Mouse (Mus musculus) cerebellum, adult 9-11 months (tissue): ENCODE data around the gene AI413582.
A peak's percentile ranks its signal among the peaks of the same experiment; 100 is the strongest.

Source experiments
- DNase-seq: peaks from one replicate; pipeline ENCODE4 v3.0.0; 2022

Gene AI413582

GRCm38 (mm10) chr17:27578487-27578886 is 12.9 kb upstream of the AI413582 start:
- peak; percentile 50 for DNase-seq

GRCm38 (mm10) chr17:27577468-27577867 is 11.9 kb upstream of the AI413582 start:
- DNase-seq: peak; percentile 48

- no peak for DNase-seq
These were observed 10.5 kb upstream of the AI413582 start for GRCm38 (mm10) chr17:27576056-27576455.

GRCm38 (mm10) chr17:27575116-27575776 is 9.7 kb upstream of the AI413582 start:
- no peak for DNase-seq

- peak; percentile 95 for DNase-seq
These were observed 9.0 kb upstream of the AI413582 start for GRCm38 (mm10) chr17:27574470-27575115.

GRCm38 (mm10) chr17:27573772-27574320 is 8.3 kb upstream of the AI413582 start:
- DNase-seq: peak; percentile 67

GRCm38 (mm10) chr17:27571315-27571714 is 5.8 kb upstream of the AI413582 start:
- no peak for DNase-seq

GRCm38 (mm10) chr17:27568228-27568627 is 2.7 kb upstream of the AI413582 start:
- no peak for DNase-seq

GRCm38 (mm10) chr17:27565942-27566267 is 349 bp upstream of the AI413582 start:
- no peak for DNase-seq

- peak; percentile 79 for DNase-seq
These were observed 979 bp downstream of the AI413582 start for GRCm38 (mm10) chr17:27564391-27565162.

- peak; percentile 79 for DNase-seq
These were observed 1.7 kb downstream of the AI413582 start for GRCm38 (mm10) chr17:27563771-27564244.

GRCm38 (mm10) chr17:27561809-27562526 is 3.6 kb downstream of the AI413582 start:
- peak; percentile 64 for DNase-seq

- peak; percentile 35 for DNase-seq
These were observed 4.6 kb downstream of the AI413582 start for GRCm38 (mm10) chr17:27560926-27561480.

- DNase-seq: peak; percentile 34
These were observed 6.0 kb downstream of the AI413582 start for GRCm38 (mm10) chr17:27559596-27559995.

GRCm38 (mm10) chr17:27558845-27559244 is 6.7 kb downstream of the AI413582 start:
- DNase-seq: peak; percentile 61

- DNase-seq: peak; percentile 84
These were observed 7.5 kb downstream of the AI413582 start for GRCm38 (mm10) chr17:27557927-27558661.

- peak; percentile 75 for DNase-seq
These were observed 8.2 kb downstream of the AI413582 start for GRCm38 (mm10) chr17:27557181-27557926.

GRCm38 (mm10) chr17:27556315-27557011 is 9.1 kb downstream of the AI413582 start, which contains the start of gene Hmga1:
Gene Hmga1 (plus strand): TSS chr17:27556497.
- DNase-seq: peak; percentile 90

- DNase-seq: peak; percentile 79
These were observed 9.9 kb downstream of the AI413582 start for GRCm38 (mm10) chr17:27555512-27556172.
